Mouse (Mus musculus) R1 (cell line): ENCODE results near the gene Nlrc5.

Experiments used
- DNase-seq: peaks from one replicate; pipeline ENCODE4 v3.0.0-alpha.2; 2018; ENCODE audit warnings: low read depth, low spot score

Nlrc5 gene

DNA sequence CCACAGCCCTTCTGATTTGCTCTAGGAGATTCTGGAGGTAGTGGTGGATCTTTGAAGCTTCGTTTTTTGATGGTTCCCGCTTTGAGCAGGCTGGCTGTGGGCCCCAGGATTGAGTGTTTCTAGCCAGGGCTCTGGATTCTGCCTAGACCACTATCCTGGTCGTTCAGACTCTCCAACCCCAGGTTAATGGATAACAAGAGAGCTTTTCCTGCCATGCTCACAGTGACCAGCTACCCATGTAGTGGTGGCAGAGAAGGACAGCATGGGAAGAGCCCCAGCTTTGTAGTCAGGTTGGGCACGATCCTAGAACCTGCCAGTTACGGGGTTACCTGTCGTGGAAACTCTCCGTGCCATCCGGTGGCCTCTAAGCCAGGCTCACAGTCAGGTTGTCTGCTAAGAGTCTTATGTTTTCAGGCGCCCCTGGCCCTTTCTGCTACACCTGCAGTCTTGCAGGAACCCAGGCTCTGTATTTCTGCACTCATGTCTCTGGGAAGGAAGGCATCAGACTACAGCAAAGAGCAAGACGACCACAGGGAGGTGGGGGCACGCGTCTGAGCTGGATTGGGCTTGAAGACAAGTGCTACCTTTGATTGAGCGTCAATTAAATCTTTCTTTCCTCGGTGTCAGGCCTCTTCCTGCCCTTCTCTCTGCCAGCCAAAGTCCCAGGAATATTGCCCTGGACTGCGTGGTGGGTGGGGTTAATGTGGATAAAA is 132.4 kb downstream of the Nlrc5 start:
- DNase-seq = no peak

DNA sequence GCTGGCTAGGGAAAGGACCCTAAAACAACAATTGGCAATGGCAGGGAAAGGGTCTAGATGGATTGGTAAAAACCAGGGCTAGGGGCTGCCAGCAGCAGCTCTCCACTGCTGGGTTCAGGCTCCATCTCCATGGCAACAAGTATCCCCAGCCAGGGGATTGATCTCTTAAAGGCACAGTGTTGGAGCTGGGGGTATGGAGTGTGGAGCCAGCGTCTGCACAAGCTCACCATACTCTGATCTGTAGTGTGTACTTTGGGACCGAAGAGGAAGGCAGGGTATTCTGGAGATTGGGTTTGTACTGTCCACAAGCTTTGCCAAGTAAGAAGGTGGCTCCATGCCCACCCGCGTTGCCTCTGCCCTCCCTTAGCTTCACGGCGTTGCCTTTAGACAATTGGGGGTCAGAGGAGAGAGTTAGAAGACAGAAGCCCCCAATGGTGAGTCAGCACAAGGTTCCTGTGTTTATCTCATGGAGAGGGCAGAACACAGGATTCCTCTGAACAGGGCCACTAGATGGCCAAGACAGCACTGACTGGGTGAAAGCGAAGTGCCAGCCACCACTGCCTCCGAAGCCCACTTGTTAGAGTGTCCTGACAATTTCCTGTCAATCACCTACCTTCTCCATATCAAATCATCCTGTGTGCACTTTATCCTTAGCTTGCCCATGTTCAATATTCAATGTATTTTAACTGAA is 133.1 kb downstream of the Nlrc5 start:
- peak; percentile 36 for DNase-seq

DNA sequence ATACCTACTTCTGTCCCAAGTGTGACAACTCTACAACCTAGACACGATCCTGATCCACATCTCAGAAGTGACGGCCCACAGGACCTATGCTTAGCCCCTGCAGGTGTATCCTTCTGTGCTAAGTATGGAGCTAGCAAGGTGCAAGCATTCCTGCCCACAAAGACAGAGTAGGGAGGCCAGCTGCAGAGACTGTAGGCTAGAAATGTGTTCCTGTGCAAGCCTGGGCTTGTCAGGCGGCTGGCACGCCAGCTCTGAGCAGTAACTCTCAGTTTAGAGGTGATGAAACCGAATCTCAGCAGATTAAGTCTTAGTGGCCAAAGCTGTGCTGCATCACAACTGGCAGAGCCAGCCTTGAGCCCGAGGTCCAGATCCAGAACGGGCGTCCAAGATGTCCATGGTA is 133.9 kb downstream of the Nlrc5 start:
- DNase-seq = no peak

DNA sequence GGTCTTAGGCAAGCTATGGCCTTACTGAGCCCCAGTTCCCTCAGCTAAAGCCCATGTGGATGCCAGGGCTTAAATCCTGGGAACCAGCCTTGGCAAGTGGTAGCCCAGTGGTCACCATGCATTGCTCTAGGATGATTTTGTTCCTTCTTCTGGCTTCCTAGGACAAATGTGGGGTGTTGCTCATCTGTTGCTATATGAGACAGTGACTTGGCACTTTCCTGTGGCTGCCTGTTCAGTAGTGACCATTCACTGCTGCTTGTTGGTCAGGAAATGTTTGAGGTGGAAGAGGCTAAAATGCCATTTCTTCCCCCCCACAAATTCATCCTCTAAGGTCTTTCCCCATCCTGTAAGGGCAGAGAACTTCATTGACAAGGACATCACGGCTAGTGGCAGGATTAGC is 135.3 kb downstream of the Nlrc5 start:
- no peak for DNase-seq

DNA sequence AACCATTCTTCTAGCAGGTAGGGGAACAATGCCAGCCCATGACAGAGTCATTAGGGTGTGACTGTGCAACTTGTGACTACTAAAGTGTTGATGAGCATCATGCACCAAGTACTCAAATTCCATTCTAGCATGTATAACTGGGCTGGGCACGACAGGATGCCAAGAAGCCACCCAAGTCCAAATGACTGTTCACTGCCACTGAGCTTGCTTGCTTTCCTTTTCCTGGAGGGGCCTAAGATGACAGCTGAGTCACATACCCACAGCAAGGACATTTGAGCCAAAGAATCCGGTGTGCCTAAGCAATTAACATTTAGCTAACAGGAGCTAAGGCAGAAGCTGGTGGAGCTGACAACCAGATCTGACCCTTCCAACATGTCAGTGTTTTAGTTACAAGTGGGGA is 137.7 kb downstream of the Nlrc5 start:
- no peak for DNase-seq

DNA sequence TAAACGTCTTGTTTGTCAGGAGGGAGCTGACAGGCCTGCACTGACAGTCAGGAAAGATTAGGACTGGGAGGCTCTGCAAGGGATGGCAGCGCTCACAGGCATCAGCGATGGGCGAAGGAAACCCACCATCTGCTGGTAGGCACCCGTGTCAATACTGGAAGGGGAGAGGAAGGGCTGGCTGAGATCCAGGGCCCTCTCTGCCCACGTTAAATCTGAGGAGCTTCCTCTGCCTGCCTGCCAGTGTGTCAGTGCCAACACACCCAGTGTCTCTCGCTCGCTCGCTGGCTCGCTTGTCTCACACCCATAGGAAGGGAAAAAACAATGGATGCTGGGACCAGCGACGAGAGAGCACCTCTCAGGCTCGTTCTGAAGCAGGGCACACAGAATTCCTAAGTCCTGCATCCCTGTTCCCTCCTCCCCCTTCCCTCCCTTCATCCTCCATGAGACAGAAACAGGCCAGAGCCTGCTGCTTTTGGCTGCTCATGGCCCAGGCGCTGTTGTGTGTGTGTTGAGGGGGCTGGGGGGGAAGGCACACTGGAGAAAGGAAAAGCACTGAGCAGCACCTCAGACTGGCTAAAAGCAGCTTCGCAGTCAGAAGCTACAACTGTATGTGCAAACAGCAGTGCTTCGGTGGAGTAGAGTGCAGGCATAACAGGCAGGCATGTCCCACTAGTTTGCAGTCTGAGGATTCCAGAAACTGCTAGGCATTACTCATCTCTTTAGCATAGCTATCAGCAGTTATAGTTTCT is 140.2 kb downstream of the Nlrc5 start:
- no peak for DNase-seq

DNA sequence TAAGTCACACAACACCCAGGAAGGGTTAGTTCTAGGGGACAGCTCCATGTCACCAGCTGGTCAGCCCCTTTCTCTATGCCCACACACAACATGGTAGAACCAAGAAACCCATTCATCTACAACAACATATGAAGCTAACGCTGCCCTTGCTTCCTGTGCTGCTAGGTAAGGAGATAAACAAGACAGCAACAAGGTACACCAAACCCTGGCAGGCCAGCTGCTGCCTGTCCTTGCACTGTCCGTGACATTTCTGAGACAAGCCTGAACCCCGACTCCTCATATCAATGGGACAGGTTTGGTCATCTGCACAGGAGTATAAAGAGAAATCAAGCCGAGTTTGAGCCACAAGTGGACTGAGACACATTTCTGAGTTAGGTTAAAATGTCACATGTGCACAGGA is 141.0 kb downstream of the Nlrc5 start:
- no peak for DNase-seq
